Mouse (Mus musculus) liver, embryonic 14.5 days (tissue): ENCODE results near the gene Pebp1. TPM values are rescaled to one million over a fixed set of nuclear protein-coding genes. Genes with fewer than 3 reads are reported as not detected.

Source experiments
- ATAC-seq: fragments of 200-750 bp; cut with Nextera tagmentation; 2 replicates; pipeline ENCODE4 v1.8.0; 2017; ENCODE audit warnings: moderate number of reproducible peaks, mild to moderate bottlenecking, moderate library complexity; ENCODE audit not compliant: insufficient read depth
- DNase-seq, 3 experiments: peaks; one replicate each; pipeline ENCODE4 v3.0.0-alpha.2; 2012 to 2013; ENCODE audit warnings: low read depth in 3 of 3, low spot score in 3 of 3
- H3K27ac ChIP-seq: fragments of 300-500 bp; sonication (generic); 2 replicates; pipeline ENCODE4 v1.5.1; 2014; ENCODE audit warnings: moderate library complexity, mild to moderate bottlenecking, control low read depth, inconsistent platforms
- H3K27me3 ChIP-seq: fragments of 300-500 bp; sonication (generic); 2 replicates; pipeline ENCODE4 v1.6.1; 2014; ENCODE audit warnings: mild to moderate bottlenecking, low read length, moderate library complexity; ENCODE audit not compliant: control insufficient read depth, insufficient read depth
- H3K36me3 ChIP-seq: fragments of 300-500 bp; sonication (generic); replicated peaks from 2 replicates; pipeline ENCODE4 v1.6.1; 2014; ENCODE audit warnings: low read depth; ENCODE audit not compliant: control insufficient read depth, insufficient read depth
- H3K4me1 ChIP-seq, 2 experiments: fragments of 200-500 bp in 1 of 2; fragments of 300-500 bp in 1 of 2; sonication (generic) in 1 of 2; replicated peaks; 2 replicates each; pipeline ENCODE4 v1.6.1; 2012 to 2014; ENCODE audit warnings: antibody characterized with exemption in 1 of 2, inconsistent platforms in 1 of 2, low read length in 1 of 2; ENCODE audit not compliant: control insufficient read depth in 2 of 2, insufficient read depth in 2 of 2
- H3K4me2 ChIP-seq: fragments of 300-500 bp; sonication (generic); 2 replicates; pipeline ENCODE4 v1.6.1; 2014; ENCODE audit warnings: low read depth, mild to moderate bottlenecking, control low read depth, moderate library complexity
- H3K4me3 ChIP-seq, 2 experiments: fragments of 200-500 bp in 1 of 2; fragments of 300-500 bp in 1 of 2; sonication (generic) in 1 of 2; 2 replicates each; pipeline ENCODE4 v1.5.1; 2012 to 2014; ENCODE audit warnings: low read depth in 2 of 2, low read length in 2 of 2, mild to moderate bottlenecking in 2 of 2, control low read depth in 1 of 2, inconsistent platforms in 1 of 2, moderate library complexity in 1 of 2; ENCODE audit not compliant: insufficient read depth in 1 of 2
- H3K9ac ChIP-seq: fragments of 300-500 bp; sonication (generic); replicated peaks from 2 replicates; pipeline ENCODE4 v1.6.1; 2014; ENCODE audit warnings: mild to moderate bottlenecking, control low read depth, moderate library complexity
- H3K9me3 ChIP-seq: fragments of 300-500 bp; sonication (generic); 2 replicates; pipeline ENCODE4 v1.6.1; 2016; ENCODE audit warnings: low read length, mixed read lengths; ENCODE audit not compliant: control insufficient read depth
- CTCF ChIP-seq: IDR thresholded peaks from 2 replicates; pipeline ENCODE4 v1.5.1; 2016; ENCODE audit warnings: antibody characterized with exemption, low read depth, control low read depth
- EP300 ChIP-seq: IDR thresholded peaks from 2 replicates; pipeline ENCODE4 v1.6.1; 2016; ENCODE audit warnings: antibody characterized with exemption, low read depth
- WGBS: fragments of 180-500 bp; shearing (Covaris S2); extraction: QIAGEN DNeasy Blood & Tissue Kit; methylation state at CpG from one replicate; pipeline ENCODE4 v1.1.7; 2014; ENCODE audit not compliant: insufficient replicate concordance; 5-methylcytosine and 5-hydroxymethylcytosine counted together
- polyA plus RNA-seq, 2 experiments: library from polyadenylated mRNA; depleted of rRNA in 1 of 2; stranded (reverse) in 1 of 2; unstranded in 1 of 2; fragments of >200 nt; fragmentation: Nextera tagmentation in 1 of 2; extraction: Ambion mirVana in 1 of 2; gene quantifications; 2 replicates each; pipeline versions ENCODE4 v1.2.1 to v1.2.3; 2012 to 2014

Gene Pebp1
- polyA plus RNA-seq, 2 experiments: 165 to 194 TPM

- Histone ChIP-seq H3K27ac (no peak overlapping the region), H3K27me3 (no peaks in the 10 kb centered on the region), H3K4me1 (no peaks in the 10 kb centered on the region), H3K9me3 (no peaks in the 10 kb centered on the region), H3K4me2 (no peak overlapping the region), H3K9ac (no peak overlapping the region), H3K4me3 (no peak overlapping the region), H3K36me3 (peaks cover 41% of the 10 kb centered on the region)
- 85% methylated on average over 22 of the region's 24 CpGs for WGBS
- TF ChIP-seq EP300 (no peak), CTCF (no peak)
- ATAC-seq: no peak
- no peak for DNase-seq
Observed at GRCm38 (mm10) chr5:117250796-117251195, 36.6 kb downstream of the Pebp1 start.

GRCm38 (mm10) chr5:117248351-117248750 is 39.1 kb downstream of the Pebp1 start:
- no peaks in the 10 kb centered on the region for H3K27me3 ChIP-seq
- H3K36me3 ChIP-seq: peaks cover 32% of the 10 kb centered on the region
- H3K4me2 ChIP-seq: no peak overlapping the region
- no peak overlapping the region for H3K9ac ChIP-seq
- H3K9me3 ChIP-seq: no peaks in the 10 kb centered on the region
- WGBS: 74% methylated on average over 10 of the region's 10 CpGs
- no peak overlapping the region for H3K27ac ChIP-seq
- no peak overlapping the region for H3K4me3 ChIP-seq
- DNase-seq (no peak), ATAC-seq (no peak)
- H3K4me1 ChIP-seq: peaks cover 0 to 6% of the 10 kb centered on the region in 2 experiments; a peak in 2 of 4 replicates
- TF ChIP-seq CTCF: no peak
- no peak for TF ChIP-seq EP300

- WGBS: 75% methylated on average over 8 of the region's 8 CpGs
- no peak overlapping the region for H3K9ac ChIP-seq
Observed at GRCm38 (mm10) chr5:117245170-117245569, 42.3 kb downstream of the Pebp1 start.

GRCm38 (mm10) chr5:117242671-117243478 is 44.5 kb downstream of the Pebp1 start:
- H3K9ac ChIP-seq: no peak overlapping the region
- H3K36me3 ChIP-seq: peaks cover 25% of the 10 kb centered on the region
- peaks cover 0 to 6% of the 10 kb centered on the region in 2 experiments; a peak in 2 of 4 replicates for H3K4me1 ChIP-seq
- H3K4me2 ChIP-seq: no peak overlapping the region
- no peak overlapping the region for H3K4me3 ChIP-seq
- H3K9me3 ChIP-seq: no peaks in the 10 kb centered on the region
- DNase-seq (no peak), ATAC-seq (no peak)
- 84% methylated on average over 22 of the region's 22 CpGs for WGBS
- H3K27ac ChIP-seq: no peak overlapping the region
- H3K27me3 ChIP-seq: no peaks in the 10 kb centered on the region
- TF ChIP-seq EP300 (no peak), CTCF (no peak)

More at GRCm38 (mm10) chr5:117245170-117245569, 42.3 kb downstream of the Pebp1 start:
- DNase-seq (no peak), ATAC-seq (no peak)
- TF ChIP-seq EP300 (no peak), CTCF (no peak)
- no peaks in the 10 kb centered on the region for H3K9me3 ChIP-seq
- H3K27ac ChIP-seq: no peak overlapping the region
- H3K4me1 ChIP-seq: peaks cover 0 to 6% of the 10 kb centered on the region in 2 experiments; a peak in 2 of 4 replicates
- H3K4me2 ChIP-seq: no peak overlapping the region
- no peaks in the 10 kb centered on the region for H3K27me3 ChIP-seq
- H3K4me3 ChIP-seq: no peak overlapping the region
- H3K36me3 ChIP-seq: peaks cover 19% of the 10 kb centered on the region

- 86% methylated on average over 16 of the region's 16 CpGs for WGBS
- peaks cover 28% of the 10 kb centered on the region for H3K36me3 ChIP-seq
Observed at GRCm38 (mm10) chr5:117241935-117242531, 45.4 kb downstream of the Pebp1 start.

More at GRCm38 (mm10) chr5:117241935-117242531, 45.4 kb downstream of the Pebp1 start:
- no peak for ATAC-seq
- Histone ChIP-seq H3K4me2 (no peak overlapping the region), H3K9me3 (no peaks in the 10 kb centered on the region), H3K27ac (no peak overlapping the region), H3K27me3 (no peaks in the 10 kb centered on the region), H3K4me3 (no peak overlapping the region), H3K4me1 (peaks cover 0 to 6% of the 10 kb centered on the region in 2 experiments; a peak in 2 of 4 replicates), H3K9ac (no peak overlapping the region)
- TF ChIP-seq CTCF: no peak
- TF ChIP-seq EP300: no peak
- no peak for DNase-seq
